Mouse (Mus musculus): ENCODE measurements around the gene Csrnp3. TPM values are rescaled to one million over a fixed set of nuclear protein-coding genes. Genes with fewer than 3 reads are reported as not detected.

Gene Csrnp3
- total and polyA plus RNA-seq, 3 experiments, result not detected

- DNase-seq (ENCODE audit: low read depth, low spot score), result no peak
- Histone ChIP-seq H3K27me3 (ENCODE audit: control insufficient read depth in 1 of 2, insufficient read depth in 2 of 2, low read length in 2 of 2) (no peaks in the 10 kb centered on the region), H3K36me3 (ENCODE audit: control insufficient read depth in 1 of 2, insufficient read depth in 2 of 2, low read length in 2 of 2) (no peaks in the 10 kb centered on the region), H3K79me2 (ENCODE audit: control insufficient read depth, insufficient read depth, low read length, poor library complexity) (no peaks in the 10 kb centered on the region), H3K9me3 (replicated peaks; ENCODE audit: insufficient read depth, low read length) (no peaks in the 10 kb centered on the region), H3K27ac (ENCODE audit: control insufficient read depth, low read depth, low read length) (no peak overlapping the region), H3K9ac (ENCODE audit: control insufficient read depth, low read depth, low read length, poor library complexity, severe bottlenecking) (no peak overlapping the region), H3K4me1 (ENCODE audit: control insufficient read depth in 1 of 2, insufficient read depth in 2 of 2, low read length in 2 of 2) (no peaks in the 10 kb centered on the region), H3K4me3 (ENCODE audit: control insufficient read depth in 1 of 2, insufficient read depth in 1 of 2, low read depth in 2 of 2, low read length in 2 of 2) (no peak overlapping the region)
- no peak for TF ChIP-seq MXI1 (IDR thresholded peaks at IDR 0.05; ENCODE audit: low read depth, low read length)
- TF ChIP-seq ZMIZ1 (IDR thresholded peaks at IDR 0.05; ENCODE audit: low read depth, low read length), result no peak
Measured at GRCm38 (mm10) chr2:65990754-65991153, 145.2 kb downstream of the Csrnp3 start.

- no peak overlapping the region for H3K27ac ChIP-seq (ENCODE audit: control insufficient read depth, low read depth, low read length)
- H3K9ac ChIP-seq (ENCODE audit: control insufficient read depth, low read depth, low read length, poor library complexity, severe bottlenecking), result no peak overlapping the region
- no peaks in the 10 kb centered on the region for H3K79me2 ChIP-seq (ENCODE audit: control insufficient read depth, insufficient read depth, low read length, poor library complexity)
- TF ChIP-seq CHD2 (IDR thresholded peaks at IDR 0.05; ENCODE audit: low read length), result no peak
- TF ChIP-seq UBTF (IDR thresholded peaks at IDR 0.05; ENCODE audit: borderline replicate concordance, insufficient read depth, low read depth, low read length), result no peak
- no peak for TF ChIP-seq ETS1 (IDR thresholded peaks at IDR 0.05; ENCODE audit: low read depth, low read length)
- TF ChIP-seq JUND (IDR thresholded peaks at IDR 0.05; ENCODE audit: low read depth, low read length), result no peak
- TF ChIP-seq POLR2AphosphoS2 (IDR thresholded peaks at IDR 0.05; ENCODE audit: low read length), result no peak
- TF ChIP-seq MAFK (IDR thresholded peaks at IDR 0.05; ENCODE audit: borderline replicate concordance, low read depth, low read length), result no peak
- TF ChIP-seq GATA1 (IDR thresholded peaks at IDR 0.05; ENCODE audit: low read depth, low read length), result no peak
- no peak for TF ChIP-seq BHLHE40 (IDR thresholded peaks at IDR 0.05; ENCODE audit: borderline replicate concordance, low read depth, low read length)
- no peaks in the 10 kb centered on the region for H3K36me3 ChIP-seq (ENCODE audit: control insufficient read depth in 1 of 2, insufficient read depth in 2 of 2, low read length in 2 of 2)
- H3K9me3 ChIP-seq (replicated peaks; ENCODE audit: insufficient read depth, low read length), result no peaks in the 10 kb centered on the region
- DNase-seq (ENCODE audit: low read depth, low spot score), result no peak
- H3K4me3 ChIP-seq (ENCODE audit: control insufficient read depth in 1 of 2, insufficient read depth in 1 of 2, low read depth in 2 of 2, low read length in 2 of 2), result no peak overlapping the region
- H3K4me1 ChIP-seq (ENCODE audit: control insufficient read depth in 1 of 2, insufficient read depth in 2 of 2, low read length in 2 of 2), result no peaks in the 10 kb centered on the region
- H3K27me3 ChIP-seq (ENCODE audit: control insufficient read depth in 1 of 2, insufficient read depth in 2 of 2, low read length in 2 of 2), result no peaks in the 10 kb centered on the region
Measured at GRCm38 (mm10) chr2:65993371-65993770, 147.8 kb downstream of the Csrnp3 start.

- no peak for DNase-seq (ENCODE audit: low read depth, low spot score)
- TF ChIP-seq CTCF (IDR thresholded peaks at IDR 0.05 in 2 of 3, conservative IDR thresholded peaks at IDR 0.05 in 1 of 3; ENCODE audit: control insufficient read depth in 1 of 3, insufficient read depth in 1 of 3, low read depth in 2 of 3, low read length in 3 of 3, poor library complexity in 1 of 3, severe bottlenecking in 1 of 3), result no peak
- TF ChIP-seq RCOR1 (IDR thresholded peaks at IDR 0.05; ENCODE audit: low read depth, low read length), result no peak
- TF ChIP-seq POLR2A (IDR thresholded peaks at IDR 0.05; ENCODE audit: control insufficient read depth in 1 of 2, insufficient read depth in 1 of 2, low read depth in 1 of 2, low read length in 2 of 2, poor library complexity in 1 of 2), result no peak
- TF ChIP-seq ZC3H11A (IDR thresholded peaks at IDR 0.05; ENCODE audit: low read depth, low read length), result no peak
- no peak for TF ChIP-seq UBTF (IDR thresholded peaks at IDR 0.05; ENCODE audit: borderline replicate concordance, insufficient read depth, low read depth, low read length)
- no peak for TF ChIP-seq JUND (IDR thresholded peaks at IDR 0.05; ENCODE audit: low read depth, low read length)
- Histone ChIP-seq H3K4me3 (ENCODE audit: control insufficient read depth in 1 of 2, insufficient read depth in 1 of 2, low read depth in 2 of 2, low read length in 2 of 2) (no peak overlapping the region), H3K79me2 (ENCODE audit: control insufficient read depth, insufficient read depth, low read length, poor library complexity) (no peaks in the 10 kb centered on the region), H3K4me1 (ENCODE audit: control insufficient read depth in 1 of 2, insufficient read depth in 2 of 2, low read length in 2 of 2) (no peaks in the 10 kb centered on the region), H3K9me3 (replicated peaks; ENCODE audit: insufficient read depth, low read length) (no peaks in the 10 kb centered on the region), H3K27me3 (ENCODE audit: control insufficient read depth in 1 of 2, insufficient read depth in 2 of 2, low read length in 2 of 2) (no peaks in the 10 kb centered on the region), H3K27ac (ENCODE audit: control insufficient read depth, low read depth, low read length) (no peak overlapping the region), H3K36me3 (ENCODE audit: control insufficient read depth in 1 of 2, insufficient read depth in 2 of 2, low read length in 2 of 2) (no peaks in the 10 kb centered on the region), H3K9ac (ENCODE audit: control insufficient read depth, low read depth, low read length, poor library complexity, severe bottlenecking) (no peak overlapping the region)
Measured at GRCm38 (mm10) chr2:65994886-65995468, 149.4 kb downstream of the Csrnp3 start.
